Mouse (Mus musculus): ENCODE data around the gene Prdm16.

DNA sequence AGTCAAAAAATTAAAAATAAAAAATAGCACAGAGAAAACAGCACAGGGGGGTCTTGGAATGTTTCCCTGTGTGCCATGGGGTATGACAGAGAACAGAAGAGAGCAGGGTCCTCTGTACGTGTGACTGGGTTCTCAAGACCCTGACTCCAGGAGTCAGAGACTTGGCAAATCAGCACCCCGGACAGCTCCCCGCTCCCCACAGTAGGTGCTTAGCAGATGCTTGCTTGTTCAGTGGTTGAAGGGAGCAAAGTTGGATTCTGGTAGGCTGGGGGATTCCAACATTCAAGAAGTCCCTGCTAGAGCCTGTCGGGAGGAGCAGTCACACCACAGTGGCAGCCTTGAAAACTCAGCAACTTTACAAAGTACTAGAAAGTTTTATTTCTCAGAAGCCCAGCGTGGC lies 170.4 kb downstream of the Prdm16 start:
- no peak for TF ChIP-seq CTCF (IDR thresholded peaks at IDR 0.05; ENCODE audit: low read depth, low read length)
- no peak for TF ChIP-seq POLR2A (IDR thresholded peaks at IDR 0.05; ENCODE audit: borderline replicate concordance, low read depth, low read length)

Measured in bone marrow macrophage, adult 2 months (primary cell).